Mouse (Mus musculus) testis, adult 2 months (tissue): ENCODE measurements around the gene Trappc6b. TPM values are rescaled to one million over a fixed set of nuclear protein-coding genes. Genes with fewer than 3 reads are reported as not detected.

Experiments used
- H3K27ac ChIP-seq: fragments of 200-500 bp; 2 replicates; pipeline ENCODE4 v1.5.1; 2012; ENCODE audit warnings: low read depth, low read length; ENCODE audit not compliant: control insufficient read depth, insufficient read depth
- H3K27me3 ChIP-seq: fragments of 200-500 bp; 2 replicates; pipeline ENCODE4 v1.6.1; 2012; ENCODE audit warnings: mild to moderate bottlenecking, low read length, moderate library complexity; ENCODE audit not compliant: control insufficient read depth, insufficient read depth
- H3K36me3 ChIP-seq: fragments of 200-500 bp; 2 replicates; pipeline ENCODE4 v1.6.1; 2012; ENCODE audit warnings: mild to moderate bottlenecking, low read length; ENCODE audit not compliant: control insufficient read depth, insufficient read depth
- H3K4me1 ChIP-seq: fragments of 200-500 bp; 2 replicates; pipeline ENCODE4 v1.6.1; 2012; ENCODE audit warnings: low read length; ENCODE audit not compliant: control insufficient read depth, insufficient read depth
- H3K4me3 ChIP-seq: fragments of 200-500 bp; 2 replicates; pipeline ENCODE4 v1.5.1; 2012; ENCODE audit warnings: low read depth, mild to moderate bottlenecking, low read length, moderate library complexity, mixed read lengths; ENCODE audit not compliant: control insufficient read depth
- CTCF ChIP-seq: fragments of 200-500 bp; IDR thresholded peaks from 2 replicates; pipeline ENCODE4 v1.5.1; 2012; ENCODE audit warnings: low read depth, mild to moderate bottlenecking, inconsistent platforms, low read length, moderate library complexity; ENCODE audit not compliant: control insufficient read depth, insufficient read depth, insufficient replicate concordance
- POLR2A ChIP-seq: fragments of 200-500 bp; IDR thresholded peaks from 2 replicates; pipeline ENCODE4 v1.6.1; 2012; ENCODE audit warnings: low read depth, mild to moderate bottlenecking, inconsistent platforms, low read length, moderate library complexity; ENCODE audit not compliant: control insufficient read depth
- polyA plus RNA-seq: library from polyadenylated mRNA; depleted of rRNA; stranded (reverse); fragments of >200 nt; gene quantifications from 2 replicates; pipeline ENCODE4 v1.2.3, GENCODE M21; 2012

The Trappc6b gene
- polyA plus RNA-seq, 1 experiment: 43.1 TPM

GRCm38 (mm10) chr12:59032101-59032500 lies 29.2 kb downstream of the Trappc6b start:
- Histone ChIP-seq H3K4me3 (no peak overlapping the region), H3K27me3 (no peaks in the 10 kb centered on the region), H3K36me3 (peaks cover 3% of the 10 kb centered on the region), H3K27ac (no peak overlapping the region), H3K4me1 (no peaks in the 10 kb centered on the region)
- TF ChIP-seq POLR2A: no peak
- TF ChIP-seq CTCF: peak; percentile 50; the same call in 1 of the 2 replicates

GRCm38 (mm10) chr12:59021306-59021705 lies 40.0 kb downstream of the Trappc6b start:
- H3K36me3 ChIP-seq: peaks cover 3% of the 10 kb centered on the region
- no peaks in the 10 kb centered on the region for H3K4me1 ChIP-seq
- TF ChIP-seq POLR2A (no peak), CTCF (no peak)
- no peak overlapping the region for H3K27ac ChIP-seq
- no peaks in the 10 kb centered on the region for H3K27me3 ChIP-seq
- H3K4me3 ChIP-seq: no peak overlapping the region

DNA sequence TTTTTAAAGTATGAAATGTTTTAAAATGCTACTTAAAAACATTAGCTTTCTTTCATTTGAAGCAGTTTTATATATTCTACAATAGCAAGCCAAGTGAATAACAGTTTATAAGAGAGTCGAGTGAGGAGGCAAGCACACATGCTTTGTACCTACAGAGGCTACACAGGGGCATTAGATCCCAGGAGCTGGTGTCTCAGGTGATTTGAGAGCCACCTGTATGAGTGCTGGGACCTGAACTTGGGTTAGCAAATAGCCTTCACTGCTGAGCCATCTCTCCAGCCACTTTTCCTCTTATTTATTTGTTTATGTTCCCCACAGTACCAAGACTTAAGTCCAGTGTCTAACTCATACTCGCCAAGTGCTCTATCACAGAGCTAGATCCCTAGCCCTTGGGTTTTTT lies 41.4 kb downstream of the Trappc6b start:
- Histone ChIP-seq H3K27me3 (no peaks in the 10 kb centered on the region), H3K4me1 (no peaks in the 10 kb centered on the region), H3K36me3 (peaks cover 3% of the 10 kb centered on the region), H3K4me3 (no peak overlapping the region), H3K27ac (no peak overlapping the region)
- TF ChIP-seq CTCF (no peak), POLR2A (no peak)

DNA sequence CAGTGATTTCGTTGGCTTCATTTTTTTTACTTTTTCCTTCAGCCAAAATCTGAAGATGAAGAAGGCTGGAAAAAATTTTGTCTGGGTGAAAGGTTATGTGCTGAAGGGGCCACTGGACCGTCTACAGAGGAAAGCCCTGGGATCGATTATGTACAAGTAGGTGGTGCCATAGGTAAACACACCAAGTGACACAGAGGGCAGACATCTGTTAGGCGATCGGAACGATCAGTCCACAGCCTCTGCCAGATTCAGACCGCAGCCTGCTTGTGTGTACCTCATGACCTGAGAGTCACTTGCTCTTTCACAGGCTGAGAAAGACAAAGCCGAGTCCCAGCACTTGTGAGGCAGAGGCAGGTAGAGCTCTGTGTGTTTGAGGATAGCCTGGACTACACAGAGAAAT lies 43.3 kb downstream of the Trappc6b start:
- Histone ChIP-seq H3K27ac (no peak overlapping the region), H3K36me3 (peaks cover 3% of the 10 kb centered on the region), H3K4me3 (no peak overlapping the region), H3K4me1 (no peaks in the 10 kb centered on the region), H3K27me3 (no peaks in the 10 kb centered on the region)
- TF ChIP-seq POLR2A: no peak
- no peak for TF ChIP-seq CTCF

DNA sequence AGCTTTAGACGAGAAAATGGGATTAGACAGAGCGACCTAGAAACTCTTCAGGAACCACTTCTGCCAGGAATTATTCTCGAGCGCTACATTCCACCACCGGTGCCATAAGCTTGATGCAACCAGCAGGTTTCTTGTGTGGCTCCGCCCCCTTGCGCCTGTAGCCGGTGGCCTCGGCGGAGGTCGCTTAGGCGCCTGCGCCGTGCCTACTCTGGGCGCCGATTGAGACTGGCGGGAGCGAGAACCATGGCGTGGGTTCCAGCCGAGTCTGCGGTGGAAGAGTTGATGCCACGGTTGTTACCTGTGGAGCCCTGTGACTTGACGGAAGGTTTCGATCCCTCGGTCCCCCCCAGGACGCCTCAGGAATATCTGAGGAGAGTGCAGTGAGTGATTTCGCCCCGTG lies 48.0 kb downstream of the Trappc6b start, which contains the start of gene Gemin2:
Gene Gemin2, plus strand, starts transcription at position 160 of the 400 bp plus-strand sequence.
- no peaks in the 10 kb centered on the region for H3K27me3 ChIP-seq
- H3K27ac ChIP-seq: peak within 1 kb of the TSS; percentile 89
- peak within 1 kb of the TSS; percentile 95 for H3K4me3 ChIP-seq
- peak; percentile 91 for TF ChIP-seq POLR2A
- no peak for TF ChIP-seq CTCF
- peaks cover 2% of the 10 kb centered on the region; the same call in 1 of the 2 replicates for H3K4me1 ChIP-seq
- H3K36me3 ChIP-seq: peaks cover 1% of the 10 kb centered on the region; the same call in 1 of the 2 replicates

GRCm38 (mm10) chr12:59012710-59013091 lies 48.6 kb downstream of the Trappc6b start:
- peak overlapping the region; percentile 89 for H3K4me3 ChIP-seq
- peaks cover 2% of the 10 kb centered on the region; the same call in 1 of the 2 replicates for H3K4me1 ChIP-seq
- H3K27ac ChIP-seq: peak overlapping the region; percentile 77
- H3K27me3 ChIP-seq: no peaks in the 10 kb centered on the region
- TF ChIP-seq POLR2A: no peak
- TF ChIP-seq CTCF: no peak
- peaks cover 1% of the 10 kb centered on the region; the same call in 1 of the 2 replicates for H3K36me3 ChIP-seq

- Histone ChIP-seq H3K27ac (peak within 1 kb of the TSS; percentile 81), H3K27me3 (no peaks in the 10 kb centered on the region), H3K4me1 (peaks cover 2% of the 10 kb centered on the region; the same call in 1 of the 2 replicates), H3K4me3 (peak within 1 kb of the TSS; percentile 89), H3K36me3 (no peaks in the 10 kb centered on the region; the same call in 1 of the 2 replicates)
- TF ChIP-seq POLR2A: peak; percentile 76
- TF ChIP-seq CTCF: no peak
These were observed 49.2 kb downstream of the Trappc6b start, which contains the start of gene Sec23a for GRCm38 (mm10) chr12:59011844-59012709. Gene Sec23a (minus strand): TSS chr12:59012017.
